Mouse (Mus musculus) embryonic facial prominence, embryonic 13.5 days (tissue): ENCODE measurements around the gene Ttc19. TPM values are rescaled to one million over a fixed set of nuclear protein-coding genes. Genes with fewer than 3 reads are reported as not detected.
"Not testable (repeated sequence)": the region's sequence is repeated elsewhere in the genome, so short reads cannot be mapped to it uniquely, and the experiment has no call there.

ENCODE experiments used
- ATAC-seq: fragments of 200-750 bp; cut with Nextera tagmentation; 2 replicates; pipeline ENCODE4 v1.8.0; 2017; ENCODE audit warnings: low read depth; ENCODE audit not compliant: insufficient number of reproducible peaks, insufficient read depth, low FRiP score, low TSS enrichment
- H3K27ac ChIP-seq: fragments of 300-500 bp; sonication (generic); 2 replicates; pipeline ENCODE4 v1.5.1; 2015; ENCODE audit warnings: moderate library complexity, mild to moderate bottlenecking, inconsistent platforms
- H3K27me3 ChIP-seq: fragments of 300-500 bp; sonication (generic); 2 replicates; pipeline ENCODE4 v1.6.1; 2015; ENCODE audit warnings: mild to moderate bottlenecking, inconsistent platforms
- H3K36me3 ChIP-seq: fragments of 300-500 bp; sonication (generic); 2 replicates; pipeline ENCODE4 v1.6.1; 2015; ENCODE audit warnings: mild to moderate bottlenecking, inconsistent platforms
- H3K4me1 ChIP-seq: fragments of 300-500 bp; sonication (generic); 2 replicates; pipeline ENCODE4 v1.6.1; 2015; ENCODE audit warnings: inconsistent platforms
- H3K4me2 ChIP-seq: fragments of 300-500 bp; sonication (generic); 2 replicates; pipeline ENCODE4 v1.6.1; 2015; ENCODE audit warnings: moderate library complexity, mild to moderate bottlenecking, inconsistent platforms
- H3K4me3 ChIP-seq: fragments of 300-500 bp; sonication (generic); 2 replicates; pipeline ENCODE4 v1.5.1; 2015; ENCODE audit warnings: mild to moderate bottlenecking, inconsistent platforms
- H3K9ac ChIP-seq: fragments of 300-500 bp; sonication (generic); 2 replicates; pipeline ENCODE4 v1.6.1; 2015; ENCODE audit warnings: mild to moderate bottlenecking, inconsistent platforms
- H3K9me3 ChIP-seq: fragments of 300-500 bp; sonication (generic); 2 replicates; pipeline ENCODE4 v1.6.1; 2016; ENCODE audit warnings: inconsistent platforms
- whole genome bisulfite sequencing: fragments of 180-500 bp; shearing (Covaris S2); methylation state at CpG from one replicate; pipeline ENCODE4 v1.1.7; 2015; ENCODE audit warnings: mixed read lengths; 5-methylcytosine and 5-hydroxymethylcytosine counted together
- polyA plus RNA-seq: library from polyadenylated mRNA; unstranded; fragments of >200 nt; fragmentation: Nextera tagmentation; extraction: Ambion mirVana; gene quantifications from 2 replicates; pipeline ENCODE4 v1.2.1, GENCODE M21; 2015

The Ttc19 gene
- polyA plus RNA-seq, 1 experiment from 2014 or later: 30.3 TPM

GRCm38 (mm10) chr11:62263599-62263998 lies 17.7 kb upstream of the Ttc19 start:
- Histone ChIP-seq H3K9me3 (no peaks in the 10 kb centered on the region), H3K9ac (no peak overlapping the region), H3K4me2 (no peak overlapping the region), H3K4me1 (peaks cover 20% of the 10 kb centered on the region), H3K36me3 (peaks cover 34% of the 10 kb centered on the region), H3K27me3 (no peaks in the 10 kb centered on the region), H3K27ac (no peak overlapping the region), H3K4me3 (no peak overlapping the region)
- WGBS: 86% methylated on average over 7 of the region's 7 CpGs
- no peak for ATAC-seq

GRCm38 (mm10) chr11:62264018-62264417 lies 17.3 kb upstream of the Ttc19 start:
- ATAC-seq: no peak

GRCm38 (mm10) chr11:62265642-62266041 lies 15.6 kb upstream of the Ttc19 start:
- Histone ChIP-seq H3K4me3 (no peak overlapping the region), H3K36me3 (peaks cover 37% of the 10 kb centered on the region), H3K27ac (no peak overlapping the region), H3K27me3 (no peaks in the 10 kb centered on the region), H3K4me2 (no peak overlapping the region), H3K4me1 (peaks cover 26% of the 10 kb centered on the region), H3K9me3 (no peaks in the 10 kb centered on the region), H3K9ac (no peak overlapping the region)
- no peak for ATAC-seq
- 74% methylated on average over 7 of the region's 7 CpGs for WGBS

More at GRCm38 (mm10) chr11:62264018-62264417, 17.3 kb upstream of the Ttc19 start:
- Histone ChIP-seq H3K4me2 (no peak overlapping the region), H3K36me3 (peaks cover 37% of the 10 kb centered on the region), H3K4me1 (peaks cover 22% of the 10 kb centered on the region), H3K27ac (no peak overlapping the region), H3K9ac (no peak overlapping the region), H3K9me3 (no peaks in the 10 kb centered on the region), H3K4me3 (no peak overlapping the region), H3K27me3 (no peaks in the 10 kb centered on the region)
- WGBS: 81% methylated on average over 7 of the region's 7 CpGs

- H3K27ac ChIP-seq: no peak overlapping the region
- H3K36me3 ChIP-seq: peaks cover 37% of the 10 kb centered on the region
- H3K4me2 ChIP-seq: no peak overlapping the region
- H3K9ac ChIP-seq: no peak overlapping the region
- H3K27me3 ChIP-seq: no peaks in the 10 kb centered on the region
- 64% methylated on average over 17 of the region's 17 CpGs for WGBS
- ATAC-seq: no peak
- H3K9me3 ChIP-seq: no peaks in the 10 kb centered on the region
- H3K4me1 ChIP-seq: peaks cover 30% of the 10 kb centered on the region
- H3K4me3 ChIP-seq: no peak overlapping the region
Measured at GRCm38 (mm10) chr11:62266466-62267214, 14.6 kb upstream of the Ttc19 start.

GRCm38 (mm10) chr11:62268381-62268780 lies 12.9 kb upstream of the Ttc19 start:
- Histone ChIP-seq H3K4me3 (no peak overlapping the region), H3K27me3 (no peaks in the 10 kb centered on the region), H3K36me3 (peaks cover 37% of the 10 kb centered on the region), H3K27ac (no peak overlapping the region), H3K4me2 (no peak overlapping the region), H3K4me1 (peaks cover 30% of the 10 kb centered on the region), H3K9ac (no peak overlapping the region), H3K9me3 (no peaks in the 10 kb centered on the region)
- 75% methylated on average over 8 of the region's 8 CpGs for WGBS
- ATAC-seq: no peak; the same call in 1 of the 2 replicates

GRCm38 (mm10) chr11:62269097-62269496 lies 12.2 kb upstream of the Ttc19 start:
- Histone ChIP-seq H3K4me3 (no peak overlapping the region), H3K27ac (no peak overlapping the region), H3K9me3 (no peaks in the 10 kb centered on the region), H3K4me1 (peaks cover 30% of the 10 kb centered on the region), H3K27me3 (no peaks in the 10 kb centered on the region), H3K36me3 (peaks cover 37% of the 10 kb centered on the region), H3K4me2 (no peak overlapping the region), H3K9ac (no peak overlapping the region)
- WGBS: 55% methylated on average over 12 of the region's 12 CpGs
- ATAC-seq: no peak

GRCm38 (mm10) chr11:62270851-62271250 lies 10.4 kb upstream of the Ttc19 start:
- no peak overlapping the region for H3K4me3 ChIP-seq
- no peaks in the 10 kb centered on the region for H3K9me3 ChIP-seq
- 0 out of 2 replicates have a peak overlapping the region, but pooled peaks have one; percentile 48 for H3K27ac ChIP-seq
- no peak overlapping the region; the same call in 1 of the 2 replicates for H3K4me2 ChIP-seq
- H3K27me3 ChIP-seq: no peaks in the 10 kb centered on the region
- H3K4me1 ChIP-seq: peaks cover 30% of the 10 kb centered on the region
- peaks cover 27% of the 10 kb centered on the region for H3K36me3 ChIP-seq
- H3K9ac ChIP-seq: no peak overlapping the region
- 40% methylated on average over 5 of the region's 5 CpGs for WGBS
- ATAC-seq: no peak

GRCm38 (mm10) chr11:62277086-62277485 lies 4.2 kb upstream of the Ttc19 start:
- WGBS: 38% methylated on average over 8 of the region's 8 CpGs
- Histone ChIP-seq H3K4me2 (no peak overlapping the region), H3K9me3 (no peaks in the 10 kb centered on the region), H3K27ac (no peak overlapping the region), H3K4me1 (0 out of 2 replicates have a peak, but pooled peaks cover 9% of the 10 kb centered on the region), H3K9ac (no peak overlapping the region), H3K4me3 (no peak overlapping the region), H3K36me3 (no peaks in the 10 kb centered on the region), H3K27me3 (no peaks in the 10 kb centered on the region)
- no peak for ATAC-seq

GRCm38 (mm10) chr11:62278027-62278426 lies 3.2 kb upstream of the Ttc19 start:
- H3K9ac ChIP-seq: no peak overlapping the region
- no peaks in the 10 kb centered on the region for H3K27me3 ChIP-seq
- H3K4me3 ChIP-seq: no peak overlapping the region
- WGBS: 22% methylated on average over 5 of the region's 5 CpGs
- H3K36me3 ChIP-seq: peaks cover under 1% of the 10 kb centered on the region; the same call in 1 of the 2 replicates
- H3K4me1 ChIP-seq: 0 out of 2 replicates have a peak, but pooled peaks cover 11% of the 10 kb centered on the region
- no peaks in the 10 kb centered on the region for H3K9me3 ChIP-seq
- ATAC-seq: no peak
- H3K4me2 ChIP-seq: no peak overlapping the region
- no peak overlapping the region for H3K27ac ChIP-seq

- Histone ChIP-seq H3K4me2 (peak overlapping the region; percentile 79), H3K9me3 (no peaks in the 10 kb centered on the region), H3K4me1 (0 out of 2 replicates have a peak, but pooled peaks cover 11% of the 10 kb centered on the region), H3K9ac (peak overlapping the region; percentile 86), H3K4me3 (peak overlapping the region; percentile 96), H3K27ac (peak overlapping the region; percentile 90), H3K27me3 (no peaks in the 10 kb centered on the region), H3K36me3 (peaks cover 31% of the 10 kb centered on the region)
- ATAC-seq: peak; percentile 56
- WGBS: under 1% methylated on average over 41 of the region's 57 CpGs
Measured at GRCm38 (mm10) chr11:62281601-62281997, 326 bp downstream of the Ttc19 start.

GRCm38 (mm10) chr11:62284020-62284419 lies 2.7 kb downstream of the Ttc19 start:
- peaks cover 53% of the 10 kb centered on the region for H3K36me3 ChIP-seq

GRCm38 (mm10) chr11:62285020-62285419 lies 3.7 kb downstream of the Ttc19 start:
- Histone ChIP-seq H3K36me3 (peaks cover 60% of the 10 kb centered on the region), H3K4me2 (no peak overlapping the region), H3K9ac (no peak overlapping the region), H3K9me3 (no peaks in the 10 kb centered on the region), H3K27me3 (no peaks in the 10 kb centered on the region), H3K4me3 (no peak overlapping the region), H3K27ac (no peak overlapping the region), H3K4me1 (0 out of 2 replicates have a peak, but pooled peaks cover 11% of the 10 kb centered on the region)
- no peak for ATAC-seq
- WGBS: 74% methylated on average over 8 of the region's 8 CpGs

More at GRCm38 (mm10) chr11:62284020-62284419, 2.7 kb downstream of the Ttc19 start:
- not testable (repeated sequence) for H3K27me3 ChIP-seq, ATAC-seq, H3K4me2 ChIP-seq, H3K27ac ChIP-seq, H3K9ac ChIP-seq, H3K9me3 ChIP-seq, H3K4me3 ChIP-seq
- 48% methylated on average over 3 of the region's 3 CpGs for WGBS
- H3K4me1 ChIP-seq: 0 out of 2 replicates have a peak, but pooled peaks cover 11% of the 10 kb centered on the region
